Mouse (Mus musculus) liver, embryonic 15.5 days (tissue): ENCODE results near the gene Dnajc12. TPM values are rescaled to one million over a fixed set of nuclear protein-coding genes. Genes with fewer than 3 reads are reported as not detected.
"Not testable (repeated sequence)": the region's sequence is repeated elsewhere in the genome, so short reads cannot be mapped to it uniquely, and the experiment has no call there.

Source experiments
- ATAC-seq: fragments of 200-750 bp; cut with Nextera tagmentation; 2 replicates; pipeline ENCODE4 v1.8.0; 2017; ENCODE audit warnings: moderate number of reproducible peaks, mild to moderate bottlenecking, moderate library complexity; ENCODE audit not compliant: insufficient read depth
- H3K27ac ChIP-seq: fragments of 300-500 bp; sonication (generic); replicated peaks from 2 replicates; pipeline ENCODE4 v1.5.1; 2015; ENCODE audit warnings: mild to moderate bottlenecking, inconsistent platforms
- H3K27me3 ChIP-seq: fragments of 300-500 bp; sonication (generic); 2 replicates; pipeline ENCODE4 v1.6.1; 2015; ENCODE audit warnings: mild to moderate bottlenecking, inconsistent platforms
- H3K36me3 ChIP-seq: fragments of 300-500 bp; sonication (generic); replicated peaks from 2 replicates; pipeline ENCODE4 v1.6.1; 2015; ENCODE audit warnings: moderate library complexity, mild to moderate bottlenecking, inconsistent platforms
- H3K4me1 ChIP-seq: fragments of 300-500 bp; sonication (generic); replicated peaks from 2 replicates; pipeline ENCODE4 v1.6.1; 2015; ENCODE audit warnings: inconsistent platforms
- H3K4me2 ChIP-seq: fragments of 300-500 bp; sonication (generic); 2 replicates; pipeline ENCODE4 v1.6.1; 2015; ENCODE audit warnings: moderate library complexity, mild to moderate bottlenecking, inconsistent platforms
- H3K4me3 ChIP-seq: fragments of 300-500 bp; sonication (generic); replicated peaks from 2 replicates; pipeline ENCODE4 v1.5.1; 2015; ENCODE audit warnings: mild to moderate bottlenecking, inconsistent platforms
- H3K9ac ChIP-seq: fragments of 300-500 bp; sonication (generic); 2 replicates; pipeline ENCODE4 v1.6.1; 2015; ENCODE audit warnings: moderate library complexity, mild to moderate bottlenecking, inconsistent platforms
- H3K9me3 ChIP-seq: fragments of 300-500 bp; sonication (generic); replicated peaks from 2 replicates; pipeline ENCODE4 v1.6.1; 2016; ENCODE audit warnings: inconsistent platforms
- WGBS: fragments of 180-500 bp; shearing (Covaris S2); methylation state at CpG from one replicate; pipeline ENCODE4 v1.1.7; 2015; ENCODE audit warnings: mixed read lengths; ENCODE audit not compliant: insufficient replicate concordance; 5-methylcytosine and 5-hydroxymethylcytosine counted together
- polyA plus RNA-seq: library from polyadenylated mRNA; unstranded; fragments of >200 nt; fragmentation: Nextera tagmentation; extraction: Ambion mirVana; gene quantifications from 2 replicates; pipeline ENCODE4 v1.2.1, GENCODE M21; 2015

The Dnajc12 gene
- 14.8 and 16.7 TPM in 2 replicates for polyA plus RNA-seq

DNA sequence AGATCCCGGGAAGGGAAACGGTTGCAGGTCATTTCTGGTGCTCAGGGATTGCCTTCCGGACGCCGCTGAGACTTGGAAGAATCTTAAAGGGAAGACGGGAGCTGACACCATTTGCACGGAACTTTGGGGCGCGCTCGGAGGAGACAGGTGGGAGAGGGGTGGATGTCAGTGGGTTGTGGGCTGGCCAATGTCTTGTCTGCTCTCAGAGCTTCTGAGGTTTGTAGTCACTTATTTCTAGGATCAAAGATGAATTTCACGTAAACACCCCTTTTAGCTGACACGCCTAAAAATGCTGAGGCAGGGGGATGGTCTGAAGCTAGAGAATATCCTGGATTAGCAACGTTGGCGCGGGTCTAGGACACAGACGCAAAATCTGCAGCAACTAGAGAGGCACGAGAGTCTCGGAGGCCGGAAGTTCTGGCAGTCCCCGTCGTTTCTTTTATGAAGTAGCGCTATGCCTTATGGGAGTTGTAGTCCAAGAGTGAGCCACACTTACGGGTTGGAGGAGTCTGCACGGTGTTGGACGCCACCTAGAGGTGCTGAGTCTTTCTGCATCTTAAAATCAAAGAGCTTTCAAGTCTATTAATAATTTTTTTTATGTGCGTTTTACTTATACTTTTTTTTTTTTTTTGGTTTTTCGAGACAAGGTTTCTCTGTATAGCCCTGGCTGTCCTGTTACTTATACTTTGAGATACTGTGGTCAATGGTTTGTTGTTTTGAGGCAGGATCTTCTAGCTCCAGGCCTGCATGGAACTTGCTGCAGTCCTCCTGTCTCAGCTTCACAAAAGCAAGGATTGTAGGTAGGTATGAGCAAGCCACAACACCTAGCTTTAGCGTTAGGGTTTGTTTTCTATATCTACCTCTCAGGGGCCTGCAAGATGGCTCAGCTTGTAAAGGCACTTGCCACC, at the start of gene Dnajc12:
TSS of gene Dnajc12 (plus strand) at position 72 of the 908 bp plus-strand sequence.
- WGBS, result under 1% methylated on average over 28 of the region's 28 CpGs
- Histone ChIP-seq H3K27ac (0 out of 2 replicates have a peak within 1 kb of the TSS, but pooled peaks have one; percentile 29), H3K4me3 (peak within 1 kb of the TSS; percentile 67), H3K9me3 (no peaks in the 10 kb centered on the region), H3K27me3 (no peaks in the 10 kb centered on the region), H3K4me1 (peaks cover 20% of the 10 kb centered on the region), H3K4me2 (peak within 1 kb of the TSS; percentile 96), H3K9ac (peak within 1 kb of the TSS; percentile 69), H3K36me3 (no peaks in the 10 kb centered on the region)
- peak; percentile 82 for ATAC-seq

DNA sequence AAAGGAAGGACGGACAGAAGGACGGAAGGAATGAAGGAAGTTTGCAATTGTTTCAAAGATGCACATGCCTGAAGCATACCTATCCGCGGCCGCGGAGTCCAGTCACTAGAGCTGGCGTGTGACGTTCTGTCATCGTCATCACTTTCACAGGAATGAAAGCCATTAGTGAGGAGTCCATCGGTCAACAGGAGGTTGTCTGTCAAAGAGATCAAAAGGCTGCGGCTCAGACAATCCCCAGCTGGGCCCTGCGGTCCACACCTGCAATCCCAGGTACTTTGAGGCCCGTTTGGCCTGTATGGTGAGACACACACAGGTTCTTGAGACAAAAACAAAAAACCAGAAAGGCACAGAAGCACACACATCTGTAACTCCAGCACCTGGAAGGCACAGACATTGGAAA, 45.3 kb upstream of the Dnajc12 start:
- H3K4me2 ChIP-seq, result peak overlapping the region; percentile 96
- H3K27me3 ChIP-seq, result no peaks in the 10 kb centered on the region
- H3K36me3 ChIP-seq, result peaks cover 42% of the 10 kb centered on the region
- H3K4me1 ChIP-seq, result peaks cover 25% of the 10 kb centered on the region
- peak overlapping the region; percentile 85 for H3K4me3 ChIP-seq
- WGBS, result 75% methylated on average over 13 of the region's 13 CpGs
- H3K9me3 ChIP-seq, result no peaks in the 10 kb centered on the region
- 0 out of 2 replicates have a peak overlapping the region, but pooled peaks have one; percentile 2 for H3K27ac ChIP-seq
- no peak for ATAC-seq
- H3K9ac ChIP-seq, result peak overlapping the region; percentile 90

DNA sequence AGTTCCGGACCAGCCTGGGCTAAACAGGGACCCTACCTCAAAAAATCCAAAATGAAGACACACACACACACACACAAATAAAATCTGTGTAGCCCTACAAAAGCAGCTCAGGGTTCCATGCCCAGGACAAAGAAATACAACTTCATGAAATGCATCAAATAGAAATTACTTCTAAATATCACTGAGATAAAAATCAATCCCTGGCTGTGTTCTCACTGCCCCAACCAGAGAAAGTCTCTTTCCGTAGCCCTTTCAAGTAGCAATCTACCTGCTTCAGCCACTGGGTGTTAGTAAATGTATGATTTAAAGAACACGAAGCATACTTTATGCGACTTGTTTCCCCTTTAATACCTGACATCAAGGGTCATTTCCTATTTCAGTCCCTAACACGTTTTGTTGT, 44.9 kb upstream of the Dnajc12 start:
- Histone ChIP-seq H3K36me3 (peaks cover 39% of the 10 kb centered on the region), H3K4me2 (peak overlapping the region; percentile 96), H3K27me3 (no peaks in the 10 kb centered on the region), H3K9me3 (no peaks in the 10 kb centered on the region), H3K9ac (peak overlapping the region; percentile 90), H3K4me1 (peaks cover 25% of the 10 kb centered on the region), H3K4me3 (peak overlapping the region; percentile 85), H3K27ac (0 out of 2 replicates have a peak overlapping the region, but pooled peaks have one; percentile 2)
- 27% methylated on average over 5 of the region's 5 CpGs for WGBS
- no peak for ATAC-seq

DNA sequence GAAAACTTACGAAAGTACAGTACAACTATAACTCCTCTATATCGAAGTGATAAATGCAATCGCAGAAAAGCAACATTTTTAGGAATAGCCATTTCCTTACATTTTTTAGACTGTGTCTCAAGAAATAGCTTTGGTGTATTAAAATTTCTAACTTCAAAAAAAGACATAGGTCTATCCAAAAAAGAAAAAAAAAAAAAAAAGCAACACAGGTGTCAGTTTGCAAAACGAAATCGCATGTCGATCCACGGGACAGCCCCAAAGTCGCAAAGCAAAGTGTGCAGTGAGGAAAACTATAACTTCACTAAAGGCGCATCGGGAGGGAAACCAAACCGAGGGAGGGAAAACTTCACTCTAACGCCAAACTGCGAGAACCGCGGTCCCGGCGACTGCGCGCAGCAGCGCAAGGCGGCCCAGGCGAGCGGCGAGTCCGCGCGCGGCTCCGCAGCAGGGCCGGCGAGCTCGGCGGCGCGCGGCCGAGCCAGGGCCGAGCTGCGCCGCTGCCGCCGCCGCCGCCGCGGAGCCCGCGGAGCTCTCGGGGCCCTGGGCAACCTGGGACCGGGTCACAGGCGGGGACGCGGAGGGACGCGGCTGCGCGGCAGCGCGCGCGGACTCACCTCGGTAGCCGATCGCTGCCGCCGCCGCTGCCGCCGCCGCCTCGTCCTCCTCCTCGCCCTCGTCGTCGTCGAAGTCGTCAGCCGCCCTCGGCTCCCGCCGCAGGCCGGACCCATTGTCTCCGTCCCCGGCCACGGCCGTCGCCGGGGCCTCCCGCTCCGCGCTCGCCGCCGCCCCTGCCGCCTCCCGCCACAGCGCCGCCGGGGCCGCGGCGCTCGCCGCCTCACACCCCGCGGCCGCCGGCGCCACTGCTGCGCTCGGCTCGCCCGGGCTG, 44.0 kb upstream of the Dnajc12 start:
- WGBS, result under 1% methylated on average over 110 of the region's 113 CpGs
- Histone ChIP-seq H3K27me3 (no peaks in the 10 kb centered on the region), H3K4me3 (peak overlapping the region; percentile 85), H3K4me2 (peak overlapping the region; percentile 96), H3K4me1 (peaks cover 25% of the 10 kb centered on the region), H3K27ac (peak overlapping the region; percentile 94), H3K36me3 (peaks cover 30% of the 10 kb centered on the region), H3K9ac (peak overlapping the region; percentile 90), H3K9me3 (no peaks in the 10 kb centered on the region)
- ATAC-seq, result peak; percentile 77

DNA sequence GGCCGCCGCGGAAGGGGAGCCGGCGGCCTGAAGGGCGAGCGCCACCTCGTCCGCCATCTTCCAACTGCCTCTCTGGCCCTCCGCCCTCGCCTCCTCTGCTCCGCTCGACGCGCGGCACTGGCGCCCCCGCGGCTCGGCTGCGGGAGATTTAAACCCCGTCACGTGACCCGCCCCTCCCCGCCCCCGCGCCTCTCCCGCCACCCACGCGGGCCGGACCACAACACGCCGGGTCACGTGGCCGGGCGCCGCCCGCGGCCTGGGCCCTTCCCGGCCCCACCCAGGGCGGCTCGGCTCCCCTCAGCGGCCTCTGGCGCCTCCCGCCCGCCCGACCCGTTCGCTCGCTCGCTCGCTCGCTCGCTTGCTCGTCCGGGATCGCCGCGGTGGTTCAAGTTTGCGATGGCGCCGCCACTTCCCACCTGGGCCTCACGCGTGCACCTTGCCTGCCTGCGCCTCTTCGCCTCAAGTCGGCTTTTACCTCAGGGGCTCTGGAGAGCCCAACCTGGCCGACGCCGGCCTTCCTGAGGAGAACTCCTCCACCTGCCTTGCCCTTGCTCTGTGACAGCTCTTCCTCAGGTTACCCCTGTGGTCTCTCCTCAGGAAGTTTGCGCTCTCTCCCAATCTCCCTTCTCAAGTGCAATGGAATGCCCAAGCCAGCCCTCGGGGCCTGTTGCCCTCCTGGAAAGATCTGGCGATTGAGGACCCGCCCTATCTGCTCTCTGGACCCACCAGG, 43.2 kb upstream of the Dnajc12 start:
- peak overlapping the region; percentile 85 for H3K4me3 ChIP-seq
- peak overlapping the region; percentile 90 for H3K9ac ChIP-seq
- H3K36me3 ChIP-seq, result peaks cover 22% of the 10 kb centered on the region
- peak; percentile 96 for ATAC-seq
- no peaks in the 10 kb centered on the region for H3K27me3 ChIP-seq
- WGBS, result 1% methylated on average over 71 of the region's 74 CpGs
- H3K4me1 ChIP-seq, result peaks cover 25% of the 10 kb centered on the region
- H3K9me3 ChIP-seq, result no peaks in the 10 kb centered on the region
- H3K4me2 ChIP-seq, result peak overlapping the region; percentile 96
- H3K27ac ChIP-seq, result peak overlapping the region; percentile 94

DNA sequence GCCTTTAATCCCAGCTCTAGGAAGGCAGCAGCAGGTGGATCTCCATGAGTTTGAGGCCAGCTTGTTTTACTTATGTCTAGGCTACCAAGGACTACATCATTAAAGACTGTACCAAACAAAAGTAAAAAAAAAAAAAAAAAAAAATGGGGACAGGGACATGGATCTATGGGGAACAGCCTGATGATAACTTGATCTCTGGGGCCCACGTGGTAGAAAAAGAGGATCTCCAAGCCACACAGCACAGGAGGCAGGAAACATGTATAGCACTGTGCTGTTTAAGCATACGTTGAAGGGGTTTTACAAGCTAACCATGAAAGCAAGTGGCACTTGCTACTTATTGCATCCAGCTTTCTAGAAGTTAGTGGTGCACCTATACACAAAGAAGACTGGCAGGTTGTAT, 40.9 kb upstream of the Dnajc12 start:
- Histone ChIP-seq H3K4me3 (no peak overlapping the region), H3K4me2 (no peak overlapping the region)
- WGBS, result 21% methylated on average over 2 of the region's 2 CpGs

DNA sequence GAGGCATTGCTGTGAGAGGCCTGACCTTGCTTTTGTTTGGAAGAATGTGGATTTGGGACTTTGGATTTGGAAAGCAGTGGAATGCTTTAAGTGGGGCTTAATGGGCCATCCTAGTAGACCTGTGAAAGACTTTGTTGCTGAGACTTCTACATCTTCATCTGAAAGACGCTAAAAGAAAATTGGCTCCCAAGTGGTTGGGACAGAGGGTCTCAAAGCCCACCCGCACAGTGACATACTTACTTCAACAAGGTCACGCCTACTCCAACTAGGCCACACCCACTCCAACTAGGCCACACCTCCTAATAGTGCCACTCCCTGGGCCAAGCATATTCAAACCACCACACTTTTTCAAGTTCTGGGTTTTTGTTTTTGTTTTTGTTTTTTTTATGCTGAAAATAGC, 37.5 kb upstream of the Dnajc12 start:
- ATAC-seq, result no peak
- 80% methylated on average over 3 of the region's 3 CpGs for WGBS
- H3K27me3 ChIP-seq, result no peaks in the 10 kb centered on the region
- 0 out of 2 replicates have a peak, but pooled peaks cover 4% of the 10 kb centered on the region for H3K9me3 ChIP-seq
- peaks cover 5% of the 10 kb centered on the region for H3K4me1 ChIP-seq
- no peak overlapping the region for H3K4me3 ChIP-seq
- no peak overlapping the region for H3K9ac ChIP-seq
- no peak overlapping the region for H3K27ac ChIP-seq
- no peak overlapping the region for H3K4me2 ChIP-seq
- no peaks in the 10 kb centered on the region for H3K36me3 ChIP-seq

More for the DNA sequence above, 40.9 kb upstream of the Dnajc12 start:
- Histone ChIP-seq H3K27me3 (no peaks in the 10 kb centered on the region), H3K9me3 (0 out of 2 replicates have a peak, but pooled peaks cover 4% of the 10 kb centered on the region), H3K36me3 (peaks cover 1% of the 10 kb centered on the region; the same call in 1 of the 2 replicates), H3K9ac (no peak overlapping the region), H3K4me1 (peaks cover 24% of the 10 kb centered on the region), H3K27ac (no peak overlapping the region)
- ATAC-seq, result no peak

DNA sequence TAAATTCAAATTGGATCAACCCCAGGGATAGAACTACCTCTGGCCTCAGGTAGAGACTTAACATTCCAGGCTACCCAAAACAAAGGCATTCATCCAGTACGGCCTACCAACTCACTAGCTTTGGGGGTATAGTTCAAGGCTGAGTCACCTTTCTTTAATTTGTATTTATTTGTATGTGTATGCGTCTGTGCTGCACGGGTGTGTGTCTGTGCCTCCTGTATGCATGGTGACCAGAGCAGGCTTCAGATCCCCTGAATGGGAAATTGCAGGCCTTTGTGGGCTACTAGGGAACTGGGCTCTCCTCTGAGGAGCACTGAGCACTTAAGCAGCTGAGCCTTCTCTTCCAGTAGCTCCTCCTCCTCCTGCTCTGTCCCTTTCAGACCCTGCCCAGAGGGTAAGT, 34.0 kb upstream of the Dnajc12 start:
- no peak overlapping the region for H3K4me3 ChIP-seq
- H3K36me3 ChIP-seq, result no peaks in the 10 kb centered on the region
- no peak overlapping the region for H3K9ac ChIP-seq
- no peaks in the 10 kb centered on the region for H3K4me1 ChIP-seq
- H3K9me3 ChIP-seq, result 0 out of 2 replicates have a peak, but pooled peaks cover 4% of the 10 kb centered on the region
- ATAC-seq, result no peak
- peaks cover 5% of the 10 kb centered on the region; the same call in 1 of the 2 replicates for H3K27me3 ChIP-seq
- H3K4me2 ChIP-seq, result no peak overlapping the region
- WGBS, result 51% methylated on average over 3 of the region's 3 CpGs
- no peak overlapping the region for H3K27ac ChIP-seq

DNA sequence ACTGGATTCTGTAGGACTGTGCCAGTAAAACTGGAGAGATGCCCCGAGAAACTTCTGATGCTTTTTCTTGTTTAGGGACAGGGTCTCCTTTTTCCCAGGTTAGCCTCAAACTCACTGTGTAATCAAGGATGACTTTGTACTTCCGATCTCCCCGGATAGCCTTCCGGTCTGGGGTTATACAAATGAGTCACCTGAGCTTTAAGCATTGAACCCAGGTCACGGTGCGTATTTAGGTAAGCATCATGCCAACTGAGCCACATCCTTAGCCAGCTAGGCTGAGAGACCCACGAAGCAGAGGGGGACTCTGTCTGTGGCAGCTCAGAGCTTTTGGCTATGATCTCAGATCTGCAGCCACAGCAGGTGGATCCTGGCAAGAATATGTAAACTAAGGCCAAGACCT, 31.6 kb upstream of the Dnajc12 start:
- no peak overlapping the region for H3K4me2 ChIP-seq
- peaks cover 5% of the 10 kb centered on the region; the same call in 1 of the 2 replicates for H3K27me3 ChIP-seq
- WGBS, result 74% methylated on average over 7 of the region's 7 CpGs
- no peak overlapping the region for H3K9ac ChIP-seq
- no peak for ATAC-seq
- H3K36me3 ChIP-seq, result no peaks in the 10 kb centered on the region
- H3K27ac ChIP-seq, result no peak overlapping the region
- no peak overlapping the region for H3K4me3 ChIP-seq
- no peaks in the 10 kb centered on the region for H3K4me1 ChIP-seq
- no peaks in the 10 kb centered on the region for H3K9me3 ChIP-seq

DNA sequence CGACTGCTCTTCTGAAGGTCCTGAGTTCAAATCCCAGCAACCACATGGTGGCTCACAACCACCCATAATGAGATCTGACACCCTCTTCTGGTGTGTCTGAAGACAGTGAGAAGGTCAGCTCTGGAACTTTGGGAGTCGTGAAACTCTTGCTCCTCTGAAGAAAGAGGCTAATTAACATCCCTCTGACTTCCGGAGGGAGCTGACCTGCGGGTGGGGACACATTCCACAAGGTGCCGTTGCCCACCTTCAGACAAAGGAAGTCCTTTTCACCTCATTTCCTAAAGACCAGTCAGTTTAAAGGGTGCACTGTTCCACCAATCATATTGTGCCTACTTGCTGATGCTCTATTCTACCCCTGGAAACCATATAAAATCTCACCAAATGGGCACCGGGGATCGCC, 31.1 kb upstream of the Dnajc12 start:
- not testable (repeated sequence) for H3K9ac ChIP-seq, H3K4me3 ChIP-seq, H3K4me1 ChIP-seq, H3K4me2 ChIP-seq, ATAC-seq, H3K27ac ChIP-seq, H3K27me3 ChIP-seq, H3K9me3 ChIP-seq, H3K36me3 ChIP-seq
- WGBS, result 74% methylated on average over 7 of the region's 7 CpGs
